Mouse (Mus musculus) frontal cortex, adult 2 months (tissue): ENCODE measurements at regions not wholly inside any gene's neighbourhood (a gene's known extent, or its start where the extent isn't known, plus 50 kb on each side); places are given as distances from the start of the nearest gene placed in this dataset.

ENCODE experiments used
- DNase-seq, 2 experiments: peaks; one replicate each; pipeline ENCODE4 v3.0.0; 2022; ENCODE audit warnings: low spot score in 1 of 2; ENCODE audit errors: extremely low spot score in 1 of 2

- DNase-seq, result no peak
These were observed 89.3 kb upstream of the Pmepa1 start for GRCm38 (mm10) chr2:173365441-173366166.

DNA sequence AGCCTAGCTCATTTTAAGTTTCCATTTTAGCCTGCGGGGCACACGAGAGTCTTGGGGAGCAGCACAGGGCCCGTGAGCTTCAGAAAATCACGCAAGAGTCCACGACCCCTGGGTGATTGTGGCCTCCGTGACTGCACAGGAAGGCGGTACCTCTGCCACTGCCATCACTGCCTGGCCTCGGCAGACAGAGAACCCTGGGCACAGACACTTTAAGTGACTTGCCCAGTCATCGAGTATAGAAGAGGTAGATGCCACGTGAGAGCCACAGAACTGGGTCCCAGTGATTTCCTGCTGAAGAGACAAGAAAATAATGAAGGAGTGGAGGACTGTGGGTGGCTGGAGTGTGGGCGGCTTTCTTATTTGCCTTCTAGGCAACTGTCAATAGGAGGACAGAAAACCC, 90.4 kb upstream of the Pmepa1 start:
- no peak for DNase-seq

DNA sequence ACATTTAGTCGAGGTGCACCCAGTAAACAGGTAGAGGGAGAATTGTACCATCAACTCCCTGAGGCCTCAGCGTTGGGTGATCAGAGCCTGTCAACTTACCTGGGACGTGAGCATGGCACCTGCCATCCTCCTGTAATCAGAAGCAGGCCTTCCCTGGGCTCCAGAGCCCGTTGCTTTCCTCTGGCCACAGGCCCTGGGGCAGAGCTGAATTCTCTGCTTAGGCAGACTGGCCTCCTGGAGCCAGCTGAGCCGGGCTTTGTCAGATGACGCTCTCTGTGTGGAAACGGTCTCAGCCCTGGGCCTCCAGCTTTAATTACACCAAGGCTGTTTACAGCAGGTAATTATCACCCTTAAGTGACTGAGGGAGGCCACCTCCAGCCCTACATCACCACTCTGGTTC, 92.6 kb upstream of the Pmepa1 start:
- no peak for DNase-seq

GRCm38 (mm10) chr2:173376926-173377325, 100.6 kb upstream of the Pmepa1 start:
- DNase-seq, result no peak

GRCm38 (mm10) chr2:173377497-173378257, 101.3 kb upstream of the Pmepa1 start:
- no peak for DNase-seq

DNA sequence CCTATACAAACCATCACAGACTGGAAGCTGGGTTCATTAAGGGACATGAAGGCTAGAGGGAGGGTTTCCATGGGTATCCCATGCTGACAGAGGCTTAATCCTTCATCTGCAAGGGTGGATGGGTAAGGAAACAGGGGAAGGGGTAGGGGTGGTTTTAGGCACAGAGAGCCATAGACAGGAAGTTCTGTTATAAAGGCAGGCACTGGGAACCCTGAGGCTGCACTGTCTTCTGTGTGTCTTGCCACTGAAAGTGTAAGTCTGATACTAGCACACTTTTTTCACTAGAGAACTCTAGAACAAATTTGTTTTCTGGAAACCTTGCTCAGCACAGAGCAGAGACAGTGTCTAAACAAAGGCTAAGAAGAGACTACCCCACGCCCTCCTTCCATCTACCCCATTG, 103.4 kb upstream of the Pmepa1 start:
- no peak for DNase-seq

DNA sequence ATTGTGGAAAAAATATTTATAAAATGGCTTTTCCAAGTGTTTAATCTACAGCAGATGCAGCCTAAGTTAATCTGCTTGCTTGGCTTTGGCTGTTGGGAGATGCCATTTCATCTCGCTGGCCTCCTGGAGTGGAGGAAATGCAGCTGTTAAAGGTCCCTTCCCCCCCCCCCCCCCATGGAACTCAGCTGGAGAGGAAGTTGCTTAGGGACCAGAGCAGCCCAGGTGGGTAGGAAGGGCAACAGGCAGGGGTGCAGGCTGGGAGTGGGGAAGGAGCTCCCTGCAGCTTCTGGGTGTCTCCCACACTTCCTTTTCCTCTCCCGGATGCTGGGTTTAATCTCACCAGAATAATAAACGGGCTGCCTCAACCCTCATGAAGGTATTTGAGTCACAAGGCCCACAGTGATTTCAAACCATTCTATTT, 104.0 kb upstream of the Pmepa1 start:
- DNase-seq, result no peak

- DNase-seq, result no peak
These were observed 106.0 kb upstream of the Pmepa1 start for GRCm38 (mm10) chr2:173382176-173382813.

DNA sequence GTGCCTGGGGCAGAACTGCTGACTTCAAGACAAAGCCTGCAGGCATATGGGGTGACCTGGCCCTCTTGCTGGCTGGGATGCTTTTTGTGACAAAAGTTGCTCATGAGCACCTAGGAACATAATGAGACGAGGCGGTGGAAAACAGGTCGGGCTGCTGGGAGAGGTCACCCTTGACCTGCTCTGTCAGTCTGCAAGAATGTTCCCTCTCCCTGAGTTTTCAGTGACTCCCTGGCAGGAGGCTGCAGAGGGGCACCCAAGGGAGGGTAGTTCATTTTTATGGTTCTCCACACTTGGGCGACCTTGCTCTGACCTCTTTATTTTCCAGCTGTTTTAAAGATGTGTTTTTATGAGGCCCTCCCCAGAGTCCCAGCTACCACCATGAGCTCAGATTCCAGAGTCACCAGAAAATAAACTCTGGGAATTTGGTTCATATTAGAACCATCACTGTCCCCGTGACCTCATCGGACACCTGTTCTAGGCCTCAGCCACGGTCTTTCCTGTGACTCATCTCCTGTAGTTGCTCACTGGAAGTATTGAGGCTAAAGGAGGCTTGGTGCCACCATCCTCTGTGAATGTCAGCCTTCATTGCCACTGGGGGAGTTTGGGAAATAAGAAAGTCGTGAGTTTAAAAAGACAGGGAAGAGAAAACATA, 108.7 kb upstream of the Pmepa1 start:
- DNase-seq, result no peak

GRCm38 (mm10) chr2:173385722-173386141, 109.4 kb upstream of the Pmepa1 start:
- no peak for DNase-seq

GRCm38 (mm10) chr2:173388140-173388539, 111.8 kb upstream of the Pmepa1 start:
- no peak for DNase-seq

DNA sequence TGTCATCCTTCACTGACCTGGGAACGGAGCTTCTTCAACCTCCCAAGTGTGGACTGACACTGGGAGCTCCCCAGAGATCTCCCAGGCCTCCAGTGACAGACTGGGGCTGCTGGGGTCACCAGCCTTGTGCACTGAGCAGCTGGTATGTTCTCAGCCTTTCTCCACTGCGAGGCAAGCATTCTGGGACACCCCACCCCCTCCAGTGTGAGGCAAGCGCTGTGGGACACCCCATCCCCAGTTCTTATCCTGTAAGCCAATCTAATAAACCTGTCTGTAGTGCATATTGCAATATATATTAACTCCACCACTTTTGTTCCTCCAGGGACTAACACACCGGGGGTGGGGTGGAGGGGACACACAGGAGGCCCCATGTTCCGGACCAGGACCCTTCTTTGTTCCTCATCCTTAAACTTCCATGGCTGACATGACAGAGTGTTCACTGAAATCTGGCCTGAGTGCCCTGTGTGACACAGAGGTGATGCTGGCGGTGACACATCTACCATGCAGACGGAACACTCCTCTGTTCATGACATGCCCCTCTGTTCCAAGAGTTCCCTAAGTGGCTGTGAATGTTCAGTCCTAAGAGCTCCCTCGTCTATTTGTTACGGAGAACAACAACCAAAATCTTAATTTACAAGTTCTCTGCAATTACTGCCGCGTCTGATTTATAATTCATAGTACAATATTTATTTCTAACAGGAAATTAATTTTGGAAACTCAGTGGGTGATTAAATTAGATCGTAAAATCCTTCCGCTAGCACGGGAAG, 116.4 kb upstream of the Pmepa1 start:
- DNase-seq, result no peak

- no peak for DNase-seq
These were observed 116.9 kb upstream of the Pmepa1 start for GRCm38 (mm10) chr2:173393324-173393592.

- DNase-seq, result peak in 1 of 2 experiments; percentile 19
These were observed 119.2 kb upstream of the Pmepa1 start for GRCm38 (mm10) chr2:173395526-173395925.

GRCm38 (mm10) chr2:173397846-173398331, 121.6 kb upstream of the Pmepa1 start:
- DNase-seq, result no peak

DNA sequence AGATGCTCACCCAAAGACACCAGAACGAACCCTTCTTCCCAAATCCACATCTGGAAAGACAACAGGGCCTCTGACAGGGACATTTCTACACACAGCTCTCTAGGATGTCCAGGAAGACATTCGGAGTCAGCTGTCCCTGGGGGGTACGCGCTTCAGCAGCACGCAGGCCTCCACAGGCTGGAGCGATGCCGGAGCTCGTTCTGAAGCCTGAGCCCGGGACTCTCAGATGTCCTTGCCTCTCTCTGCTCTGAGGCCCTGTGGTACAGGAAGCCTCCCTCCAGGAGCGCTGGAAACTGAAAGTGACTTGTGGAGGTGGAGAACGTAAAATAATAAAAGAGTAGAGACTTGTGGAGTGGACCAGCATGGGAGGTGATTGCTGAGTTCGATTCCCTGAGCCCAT, 116.8 kb upstream of the 1700021F07Rik start:
- no peak for DNase-seq

DNA sequence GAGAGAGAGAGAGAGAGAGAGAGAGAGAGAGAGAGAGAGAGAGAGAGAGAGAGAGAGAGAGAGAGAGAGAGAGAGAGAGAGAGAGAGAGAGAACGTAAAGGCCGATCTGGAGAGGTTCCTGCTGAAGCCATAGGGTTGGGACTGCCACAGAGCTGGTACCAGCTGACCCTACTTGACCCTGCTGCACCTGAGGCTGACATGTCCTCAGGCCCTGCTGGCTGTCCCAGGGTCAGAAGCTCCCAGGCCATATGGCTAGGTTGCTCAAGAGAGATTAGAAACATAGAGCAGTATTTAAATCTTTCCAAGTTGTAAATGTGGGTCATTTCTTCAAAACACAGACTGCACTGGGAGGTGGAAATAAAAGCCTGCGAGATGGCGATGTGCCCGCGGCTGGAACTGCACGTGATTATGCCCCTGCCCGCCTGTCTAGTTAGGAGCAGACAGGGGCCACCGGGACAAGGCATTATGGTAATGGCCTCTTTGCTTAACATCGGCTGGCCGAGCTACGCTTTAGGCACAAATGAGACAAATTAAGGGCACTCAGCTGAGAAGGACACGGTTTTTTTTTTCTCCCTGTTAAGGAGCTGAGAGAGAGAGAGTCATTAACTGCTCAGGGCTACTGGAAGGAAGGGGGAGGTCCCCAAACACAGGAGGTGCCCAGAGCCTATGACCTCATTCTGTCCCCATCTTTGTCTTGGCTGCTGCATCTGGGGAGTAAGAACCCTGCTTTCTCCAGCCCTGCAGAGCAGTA, 115.9 kb upstream of the 1700021F07Rik start:
- DNase-seq, result peak in 1 of 2 experiments; percentile 59

DNA sequence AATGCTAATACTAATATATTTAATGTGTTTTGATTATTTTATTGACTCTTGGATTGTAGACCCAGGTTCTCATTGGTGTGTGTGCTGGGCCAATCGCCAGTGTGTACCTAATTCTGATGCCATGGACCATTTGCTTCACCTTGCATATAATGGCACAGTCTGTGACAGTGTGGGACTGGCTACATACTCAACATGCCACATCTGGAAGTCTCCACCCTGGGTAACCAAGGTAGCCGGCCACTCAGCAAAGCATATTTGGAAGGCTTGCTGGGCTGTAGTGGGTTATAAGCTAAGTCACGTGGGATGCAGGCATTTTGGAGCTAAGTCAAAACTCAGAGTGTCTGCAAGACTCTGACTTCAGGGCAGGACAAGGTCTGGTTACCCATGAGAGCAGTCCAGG, 115.3 kb upstream of the 1700021F07Rik start:
- DNase-seq, result no peak

DNA sequence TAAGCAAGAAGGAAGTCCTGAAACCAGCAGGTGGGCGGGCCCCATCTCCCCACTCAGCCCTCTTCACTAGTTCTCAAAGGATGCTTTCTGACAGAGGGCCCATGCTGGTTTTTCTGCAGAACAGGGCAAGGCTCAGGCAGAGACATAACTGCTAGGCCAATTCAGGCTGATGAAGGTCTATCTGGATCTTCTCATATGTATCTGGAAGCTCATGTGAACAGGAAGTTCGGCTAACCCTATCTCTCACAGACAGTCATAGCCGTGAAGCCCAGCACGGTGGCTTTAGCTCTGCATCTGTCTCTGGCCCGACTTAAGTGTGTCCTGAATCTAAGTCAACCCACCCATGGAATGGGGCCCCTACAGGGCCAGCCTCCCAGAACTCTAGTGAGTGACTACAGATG, 113.7 kb upstream of the 1700021F07Rik start:
- DNase-seq, result no peak

DNA sequence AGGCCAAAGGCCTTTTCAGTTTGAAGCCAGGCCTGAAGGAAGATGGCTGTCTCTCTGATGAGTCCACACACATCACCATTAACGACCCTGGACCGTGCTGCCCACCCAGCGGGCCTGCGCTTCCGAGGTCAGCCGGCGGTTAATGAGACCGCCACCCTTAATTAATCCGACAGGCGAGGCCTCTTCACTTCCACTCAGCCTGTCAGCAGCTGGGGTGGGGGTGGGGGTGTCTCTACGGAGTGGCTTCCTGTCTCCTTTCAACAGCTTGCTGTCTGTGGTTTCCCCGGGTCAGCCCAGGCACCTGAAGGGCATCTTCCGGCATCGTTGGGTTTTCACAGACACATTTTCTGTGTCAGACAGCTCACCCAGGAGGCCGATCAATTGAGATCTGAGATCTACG, 113.0 kb upstream of the 1700021F07Rik start:
- DNase-seq, result no peak
